Mouse (Mus musculus): ENCODE data around the gene Add2. TPM values are rescaled to one million over a fixed set of nuclear protein-coding genes. Genes with fewer than 3 reads are reported as not detected.
"Not testable (repeated sequence)": the region's sequence is repeated elsewhere in the genome, so short reads cannot be mapped to it uniquely, and the experiment has no call there.

The Add2 gene
- 100 to 1,000 TPM; 225 to 236 TPM for total RNA-seq (2021)
- long read RNA-seq, experiment 1, full-length matches to known transcripts: 1 of 46 reads
- long read RNA-seq, experiment 1, partial matches to known transcripts: 5 of 46 reads
- long read RNA-seq, experiment 1, other reads (novel, unspliced or antisense): 40 of 46 reads
- long read RNA-seq, experiment 2, full-length matches to known transcripts: 1 of 42 reads
- long read RNA-seq, experiment 2, partial matches to known transcripts: 7 of 42 reads
- long read RNA-seq, experiment 2, other reads (novel, unspliced or antisense): 34 of 42 reads

GRCm38 (mm10) chr6:86028601-86029322 is at the start of gene Add2:
Gene Add2 (plus strand): TSS chr6:86028681.
- intact Hi-C loops (cut with DNase I): loop anchor here (5.0 kb wide), 2 partner anchors 74 to 339 kb away; partner anchors contain the start of gene Fam136a
- peak; percentile 62 to 72 for DNase-seq (ENCODE audit: low spot score in 2 of 2)

- DNase-seq (ENCODE audit: low spot score in 2 of 2); intact Hi-C loops (cut with DNase I): not testable (repeated sequence)
Measured at GRCm38 (mm10) chr6:85978736-85979135, 49.7 kb upstream of the Add2 start.

- DNase-seq (ENCODE audit: low spot score in 2 of 2): no peak
- intact Hi-C loops (cut with DNase I): no loop called here
Measured at GRCm38 (mm10) chr6:85984351-85984750, 44.1 kb upstream of the Add2 start.

GRCm38 (mm10) chr6:85989570-85989969 is 38.9 kb upstream of the Add2 start:
- intact Hi-C loops (cut with DNase I); DNase-seq (ENCODE audit: low spot score in 2 of 2): not testable (repeated sequence)

GRCm38 (mm10) chr6:85990774-85991173 is 37.7 kb upstream of the Add2 start:
- intact Hi-C loops (cut with DNase I): not testable (repeated sequence)

GRCm38 (mm10) chr6:86003405-86003925 is 25.0 kb upstream of the Add2 start:
- DNase-seq (ENCODE audit: low spot score in 2 of 2): no peak
- intact Hi-C loops (cut with DNase I): no loop called here

More at GRCm38 (mm10) chr6:85990774-85991173, 37.7 kb upstream of the Add2 start:
- not testable (repeated sequence) for DNase-seq (ENCODE audit: low spot score in 2 of 2)

GRCm38 (mm10) chr6:86004271-86005148 is 24.0 kb upstream of the Add2 start:
- peak; percentile 69 to 80 for DNase-seq (ENCODE audit: low spot score in 2 of 2)
- intact Hi-C loops (cut with DNase I): loop anchor here (5.0 kb wide), 2 partner anchors 42 to 67 kb away; partner anchors contain the start of gene Dusp11

GRCm38 (mm10) chr6:86009980-86010379 is 18.5 kb upstream of the Add2 start:
- intact Hi-C loops (cut with DNase I): loop anchor here (5.0 to 10.0 kb wide), 3 partner anchors 48 to 175 kb away; partner anchors contain the start of genes Dusp11 and Nat8
- DNase-seq (ENCODE audit: low spot score in 2 of 2): peak; percentile 60 to 75

GRCm38 (mm10) chr6:86014812-86015211 is 13.7 kb upstream of the Add2 start:
- intact Hi-C loops (cut with DNase I): loop anchor here (10.0 kb wide), 1 partner anchor 180 kb away; the partner anchor contains the start of gene Nat8
- DNase-seq (ENCODE audit: low spot score in 2 of 2): not testable (repeated sequence)

GRCm38 (mm10) chr6:86015871-86016270 is 12.6 kb upstream of the Add2 start, which contains the start of gene Figla:
Gene Figla (plus strand): TSS chr6:86016171.
- intact Hi-C loops (cut with DNase I): loop anchor here (10.0 kb wide), 1 partner anchor 181 kb away; the partner anchor contains the start of gene Nat8
- DNase-seq (ENCODE audit: low spot score in 2 of 2): no peak

GRCm38 (mm10) chr6:86016793-86017350 is 11.6 kb upstream of the Add2 start:
- intact Hi-C loops (cut with DNase I): loop anchor here (10.0 kb wide), 1 partner anchor 182 kb away; the partner anchor contains the start of gene Nat8
- no peak for DNase-seq (ENCODE audit: low spot score in 2 of 2)

- intact Hi-C loops (cut with DNase I): loop anchor here (10.0 kb wide), 1 partner anchor 185 kb away; the partner anchor contains the start of gene Nat8
- DNase-seq (ENCODE audit: low spot score in 2 of 2): no peak
Measured at GRCm38 (mm10) chr6:86019415-86020237, 8.9 kb upstream of the Add2 start.

- intact Hi-C loops (cut with DNase I): no loop called here
- DNase-seq (ENCODE audit: low spot score in 2 of 2): no peak
Measured at GRCm38 (mm10) chr6:86020948-86021347, 7.5 kb upstream of the Add2 start.

GRCm38 (mm10) chr6:86026632-86027292 is 1.7 kb upstream of the Add2 start:
- no peak for DNase-seq (ENCODE audit: low spot score in 2 of 2)
- intact Hi-C loops (cut with DNase I): loop anchor here (5.0 kb wide), 2 partner anchors 76 to 341 kb away; partner anchors contain the start of gene Fam136a

GRCm38 (mm10) chr6:86028150-86028549 is 331 bp upstream of the Add2 start:
- DNase-seq (ENCODE audit: low spot score in 2 of 2): no peak
- intact Hi-C loops (cut with DNase I): loop anchor here (5.0 kb wide), 2 partner anchors 74 to 339 kb away; partner anchors contain the start of gene Fam136a

- DNase-seq (ENCODE audit: low spot score in 2 of 2): no peak
- intact Hi-C loops (cut with DNase I): loop anchor here (5.0 kb wide), 2 partner anchors 73 to 338 kb away; partner anchors contain the start of gene Fam136a
Measured at GRCm38 (mm10) chr6:86029323-86029713, 837 bp downstream of the Add2 start.

GRCm38 (mm10) chr6:86031527-86031926 is 3.0 kb downstream of the Add2 start:
- DNase-seq (ENCODE audit: low spot score in 2 of 2): no peak
- intact Hi-C loops (cut with DNase I): loop anchor here (5.0 kb wide), 1 partner anchor 51 kb away; no protein-coding TSS in a partner anchor

Measured in left cerebral cortex, postnatal 14 days (tissue).